Mouse (Mus musculus): Measurements from ENCODE around the gene Rab42. TPM values are rescaled to one million over a fixed set of nuclear protein-coding genes. Genes with fewer than 3 reads are reported as not detected.

Gene Rab42
- 24.9 and 31.4 TPM in 2 replicates for polyA plus RNA-seq (2012; rRNA removed)

DNA sequence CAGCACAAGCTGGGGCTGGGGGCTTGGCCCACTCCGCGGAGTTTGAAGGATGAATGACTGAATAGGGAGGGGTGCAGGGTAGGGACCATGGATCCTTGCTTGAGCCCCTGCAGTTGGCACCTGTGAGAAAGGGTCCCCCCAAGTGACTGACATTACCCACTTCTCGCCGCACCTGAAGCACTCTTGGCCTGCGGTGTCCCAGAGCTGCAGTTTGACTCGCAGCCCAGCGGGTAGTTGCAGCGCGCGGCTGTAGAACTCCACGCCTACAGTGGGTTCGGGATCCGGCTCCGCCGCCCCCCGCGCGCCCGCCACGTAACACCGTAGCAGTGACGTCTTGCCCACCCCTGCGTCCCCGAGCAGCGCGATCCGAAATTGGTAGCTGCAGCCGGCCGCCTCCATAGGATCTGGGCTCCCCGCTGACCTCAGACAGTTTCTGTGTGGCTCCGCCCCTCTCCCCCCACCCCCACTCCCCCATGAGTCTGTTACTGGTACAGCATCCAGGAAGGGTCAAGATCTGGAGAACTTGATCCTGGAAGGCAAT, at the start of gene Rab42:
Gene Rab42, minus strand, starts transcription at position 447 of the 541 bp plus-strand sequence.
- Histone ChIP-seq H3K27me3 (ENCODE audit: control insufficient read depth, insufficient read depth, low read length) (no peaks in the 10 kb centered on the region), H3K4me3 (ENCODE audit: control insufficient read depth, low read depth, low read length) (peak within 1 kb of the TSS; percentile 74), H3K36me3 (ENCODE audit: control insufficient read depth, insufficient read depth, low read length) (no peaks in the 10 kb centered on the region), H3K27ac (ENCODE audit: control insufficient read depth, insufficient read depth, low read depth, low read length) (peak within 1 kb of the TSS; percentile 56), H3K4me1 (ENCODE audit: control insufficient read depth, insufficient read depth, low read length) (peaks cover 12% of the 10 kb centered on the region)
- peak; percentile 56; the same call in 1 of the 2 replicates for TF ChIP-seq POLR2A (IDR thresholded peaks at IDR 0.05; ENCODE audit: control insufficient read depth, low read depth, low read length)
- no peak for TF ChIP-seq CTCF (IDR thresholded peaks at IDR 0.05; ENCODE audit: control insufficient read depth, insufficient read depth, insufficient replicate concordance, low read depth, low read length)

DNA sequence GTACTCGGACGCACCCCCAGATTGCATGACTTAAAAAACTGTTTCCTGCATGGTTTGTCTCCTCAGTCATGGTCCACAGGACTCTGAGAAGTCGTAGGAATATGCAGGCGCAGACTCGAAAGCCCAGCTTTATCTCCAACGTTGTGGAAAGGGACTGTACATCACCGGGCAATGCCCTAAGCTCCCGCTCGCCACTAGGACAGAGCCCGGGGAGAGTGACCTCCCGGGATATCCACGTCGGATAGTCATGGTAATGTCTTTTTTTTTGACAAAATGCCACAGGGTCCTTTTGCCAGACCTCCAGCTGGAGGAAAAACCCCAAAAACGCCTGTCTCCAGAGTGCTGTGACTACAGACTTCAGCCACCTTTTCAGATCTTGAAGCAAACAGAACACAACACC, 49.6 kb upstream of the Rab42 start:
- H3K4me1 ChIP-seq (ENCODE audit: control insufficient read depth, insufficient read depth, low read length), result peaks cover 7% of the 10 kb centered on the region
- TF ChIP-seq CTCF (IDR thresholded peaks at IDR 0.05; ENCODE audit: control insufficient read depth, insufficient read depth, insufficient replicate concordance, low read depth, low read length) (no peak), POLR2A (IDR thresholded peaks at IDR 0.05; ENCODE audit: control insufficient read depth, low read depth, low read length) (no peak)
- H3K36me3 ChIP-seq (ENCODE audit: control insufficient read depth, insufficient read depth, low read length), result no peaks in the 10 kb centered on the region; the same call in 1 of the 2 replicates
- H3K27me3 ChIP-seq (ENCODE audit: control insufficient read depth, insufficient read depth, low read length), result no peaks in the 10 kb centered on the region
- H3K27ac ChIP-seq (ENCODE audit: control insufficient read depth, insufficient read depth, low read depth, low read length), result peak overlapping the region; percentile 96
- H3K4me3 ChIP-seq (ENCODE audit: control insufficient read depth, low read depth, low read length), result peak overlapping the region; percentile 91

DNA sequence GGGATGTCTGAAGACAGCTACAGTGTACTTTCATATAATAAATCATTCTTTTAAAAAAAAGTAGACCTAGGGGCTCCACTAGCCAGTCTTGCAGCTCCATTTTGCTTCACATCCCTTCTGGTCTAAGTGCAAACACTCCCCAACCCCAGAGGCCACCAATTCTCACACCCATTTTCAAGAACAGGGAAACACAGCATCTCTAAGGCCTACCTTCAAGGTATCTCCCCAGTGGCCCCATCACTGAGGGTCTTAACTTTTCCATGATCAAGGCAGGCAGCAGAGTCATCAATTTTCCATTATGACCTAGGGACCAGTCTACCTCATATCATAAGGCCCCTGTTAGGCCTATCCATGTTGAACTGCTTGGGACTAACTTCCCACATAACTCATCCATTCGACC, 48.2 kb upstream of the Rab42 start:
- TF ChIP-seq CTCF (IDR thresholded peaks at IDR 0.05; ENCODE audit: control insufficient read depth, insufficient read depth, insufficient replicate concordance, low read depth, low read length) (no peak), POLR2A (IDR thresholded peaks at IDR 0.05; ENCODE audit: control insufficient read depth, low read depth, low read length) (no peak)
- peaks cover 7% of the 10 kb centered on the region for H3K4me1 ChIP-seq (ENCODE audit: control insufficient read depth, insufficient read depth, low read length)
- peak overlapping the region; percentile 55 for H3K4me3 ChIP-seq (ENCODE audit: control insufficient read depth, low read depth, low read length)
- no peaks in the 10 kb centered on the region; the same call in 1 of the 2 replicates for H3K36me3 ChIP-seq (ENCODE audit: control insufficient read depth, insufficient read depth, low read length)
- H3K27me3 ChIP-seq (ENCODE audit: control insufficient read depth, insufficient read depth, low read length), result no peaks in the 10 kb centered on the region
- H3K27ac ChIP-seq (ENCODE audit: control insufficient read depth, insufficient read depth, low read depth, low read length), result peak overlapping the region; percentile 80

DNA sequence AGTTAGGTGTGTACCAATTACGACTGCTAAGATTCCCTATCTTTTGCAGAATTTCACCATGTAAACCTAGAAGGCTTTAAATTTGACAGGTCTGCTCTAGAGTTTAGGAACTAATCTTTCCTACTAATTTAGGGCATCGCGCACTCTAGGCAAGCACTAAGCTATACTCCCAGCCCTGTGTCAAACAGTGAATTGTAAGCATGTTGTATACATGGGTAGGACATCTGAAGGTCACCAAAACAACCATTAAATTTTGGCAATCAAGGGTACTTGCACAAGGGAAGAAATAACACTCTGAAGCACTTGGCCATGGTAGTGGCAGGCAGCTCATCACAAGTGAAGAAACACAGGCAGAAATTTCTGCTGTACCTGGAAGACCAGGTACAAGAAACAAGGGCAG, 47.7 kb upstream of the Rab42 start:
- Histone ChIP-seq H3K27ac (ENCODE audit: control insufficient read depth, insufficient read depth, low read depth, low read length) (peak overlapping the region; percentile 80), H3K4me3 (ENCODE audit: control insufficient read depth, low read depth, low read length) (peak overlapping the region; percentile 55; the same call in 1 of the 2 replicates), H3K36me3 (ENCODE audit: control insufficient read depth, insufficient read depth, low read length) (no peaks in the 10 kb centered on the region; the same call in 1 of the 2 replicates), H3K27me3 (ENCODE audit: control insufficient read depth, insufficient read depth, low read length) (no peaks in the 10 kb centered on the region), H3K4me1 (ENCODE audit: control insufficient read depth, insufficient read depth, low read length) (peaks cover 4% of the 10 kb centered on the region)
- TF ChIP-seq POLR2A (IDR thresholded peaks at IDR 0.05; ENCODE audit: control insufficient read depth, low read depth, low read length) (no peak), CTCF (IDR thresholded peaks at IDR 0.05; ENCODE audit: control insufficient read depth, insufficient read depth, insufficient replicate concordance, low read depth, low read length) (no peak)

DNA sequence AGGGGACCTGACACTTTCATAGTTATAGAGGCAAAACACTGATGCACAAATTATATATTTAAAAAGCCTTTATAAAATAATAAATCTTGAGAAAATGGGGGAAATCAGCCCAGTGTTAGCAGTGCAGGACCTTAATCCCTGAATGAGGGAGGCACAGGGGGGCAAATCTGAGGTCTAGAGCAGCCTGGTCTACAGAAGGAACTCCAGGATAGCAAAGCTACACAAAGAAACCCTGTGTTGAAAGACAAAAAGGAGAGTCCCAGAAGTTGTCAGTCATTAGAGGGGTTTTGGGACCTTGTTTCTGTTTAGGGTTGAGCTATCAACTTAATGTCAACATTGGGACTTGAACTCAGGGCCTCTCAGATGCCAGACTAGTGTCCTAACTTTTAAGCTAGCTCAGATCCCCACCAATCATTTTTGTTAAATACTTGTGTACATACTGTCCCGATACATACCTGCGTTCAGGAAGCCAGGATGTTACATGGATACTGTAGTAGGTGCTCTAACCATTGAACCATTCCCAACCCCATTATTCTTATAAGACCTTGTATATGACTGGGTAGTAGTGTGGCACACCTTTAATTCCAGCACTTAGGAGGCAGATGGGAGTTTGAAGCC, 47.0 kb upstream of the Rab42 start:
- Histone ChIP-seq H3K4me1 (ENCODE audit: control insufficient read depth, insufficient read depth, low read length) (peaks cover 4% of the 10 kb centered on the region), H3K27me3 (ENCODE audit: control insufficient read depth, insufficient read depth, low read length) (no peaks in the 10 kb centered on the region), H3K4me3 (ENCODE audit: control insufficient read depth, low read depth, low read length) (peak overlapping the region; percentile 50; the same call in 1 of the 2 replicates), H3K27ac (ENCODE audit: control insufficient read depth, insufficient read depth, low read depth, low read length) (no peak overlapping the region), H3K36me3 (ENCODE audit: control insufficient read depth, insufficient read depth, low read length) (no peaks in the 10 kb centered on the region; the same call in 1 of the 2 replicates)
- TF ChIP-seq CTCF (IDR thresholded peaks at IDR 0.05; ENCODE audit: control insufficient read depth, insufficient read depth, insufficient replicate concordance, low read depth, low read length) (no peak), POLR2A (IDR thresholded peaks at IDR 0.05; ENCODE audit: control insufficient read depth, low read depth, low read length) (no peak)

DNA sequence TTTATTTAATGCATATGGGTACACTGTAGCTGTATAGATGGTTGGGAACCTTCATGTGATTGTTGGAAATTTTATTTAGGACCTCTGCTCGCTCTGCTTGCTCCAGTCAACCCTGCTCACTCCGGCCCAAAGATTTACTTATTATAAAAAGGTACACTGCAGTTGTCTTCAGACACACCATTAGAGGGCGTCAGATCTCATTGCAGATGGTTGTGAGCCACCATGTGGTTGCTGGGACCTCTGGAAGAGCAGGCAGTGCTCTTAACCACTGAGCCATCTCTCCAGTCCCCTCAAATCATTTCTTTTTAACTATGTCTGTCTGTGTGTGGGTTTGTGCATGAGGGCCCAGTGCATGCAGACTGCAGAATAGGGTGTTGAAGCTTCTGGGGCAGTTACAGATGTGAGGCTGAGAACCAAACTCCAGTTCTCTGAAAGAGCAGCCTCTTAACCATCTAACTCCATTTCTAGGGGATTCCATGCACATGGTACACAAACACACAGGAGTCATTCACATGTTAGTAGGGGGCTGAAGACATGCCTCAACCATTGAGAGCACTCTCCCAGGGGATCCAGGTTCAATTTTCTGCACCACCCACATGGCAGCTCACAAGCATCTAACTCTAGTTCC, 46.4 kb upstream of the Rab42 start:
- Histone ChIP-seq H3K27ac (ENCODE audit: control insufficient read depth, insufficient read depth, low read depth, low read length) (no peak overlapping the region), H3K27me3 (ENCODE audit: control insufficient read depth, insufficient read depth, low read length) (no peaks in the 10 kb centered on the region), H3K36me3 (ENCODE audit: control insufficient read depth, insufficient read depth, low read length) (no peaks in the 10 kb centered on the region; the same call in 1 of the 2 replicates), H3K4me1 (ENCODE audit: control insufficient read depth, insufficient read depth, low read length) (peaks cover 4% of the 10 kb centered on the region), H3K4me3 (ENCODE audit: control insufficient read depth, low read depth, low read length) (peak overlapping the region; percentile 1; the same call in 1 of the 2 replicates)
- TF ChIP-seq POLR2A (IDR thresholded peaks at IDR 0.05; ENCODE audit: control insufficient read depth, low read depth, low read length) (no peak), CTCF (IDR thresholded peaks at IDR 0.05; ENCODE audit: control insufficient read depth, insufficient read depth, insufficient replicate concordance, low read depth, low read length) (no peak)

DNA sequence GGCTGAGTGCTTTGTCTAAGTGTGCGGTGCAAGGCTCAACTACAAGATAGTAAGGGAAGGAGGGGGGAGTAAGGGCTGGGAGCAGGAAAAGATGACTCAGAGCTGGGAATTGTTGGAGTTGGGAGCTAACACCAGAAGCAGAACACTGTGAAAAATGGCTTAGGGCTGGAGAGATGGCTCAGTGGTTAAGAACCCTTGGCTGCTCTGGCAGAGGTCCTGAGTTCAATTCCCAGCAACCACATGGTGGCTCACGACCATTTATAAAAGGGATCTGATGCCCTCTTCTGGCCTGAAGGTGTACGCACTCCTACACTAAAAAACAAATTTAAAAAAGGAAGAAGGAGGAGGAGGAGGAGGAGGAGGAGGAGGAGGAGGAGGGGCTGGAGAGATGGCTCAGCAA, 43.5 kb upstream of the Rab42 start:
- Histone ChIP-seq H3K4me1 (ENCODE audit: control insufficient read depth, insufficient read depth, low read length) (no peaks in the 10 kb centered on the region; the same call in 1 of the 2 replicates), H3K36me3 (ENCODE audit: control insufficient read depth, insufficient read depth, low read length) (no peaks in the 10 kb centered on the region), H3K27ac (ENCODE audit: control insufficient read depth, insufficient read depth, low read depth, low read length) (peak overlapping the region; percentile 5; the same call in 1 of the 2 replicates), H3K4me3 (ENCODE audit: control insufficient read depth, low read depth, low read length) (peak overlapping the region; percentile 72), H3K27me3 (ENCODE audit: control insufficient read depth, insufficient read depth, low read length) (no peaks in the 10 kb centered on the region)
- TF ChIP-seq POLR2A (IDR thresholded peaks at IDR 0.05; ENCODE audit: control insufficient read depth, low read depth, low read length) (no peak), CTCF (IDR thresholded peaks at IDR 0.05; ENCODE audit: control insufficient read depth, insufficient read depth, insufficient replicate concordance, low read depth, low read length) (no peak)
